Mouse (Mus musculus) retina, embryonic 14.5 days (tissue): ENCODE measurements at regions not wholly inside any gene's neighbourhood (a gene's known extent, or its start where the extent isn't known, plus 50 kb on each side); places are given as distances from the start of the nearest gene placed in this dataset.

Experiments used
- DNase-seq: peaks from one replicate; pipeline ENCODE4 v3.0.0-alpha.2; 2015; ENCODE audit warnings: low spot score

GRCm38 (mm10) chr11:110716369-110716768 lies 251.5 kb upstream of the Kcnj16 start:
- DNase-seq, result no peak

GRCm38 (mm10) chr11:110722701-110723100 lies 245.1 kb upstream of the Kcnj16 start:
- DNase-seq, result peak; percentile 63

- DNase-seq, result no peak
Measured at GRCm38 (mm10) chr11:110723971-110724370, 243.9 kb upstream of the Kcnj16 start.

DNA sequence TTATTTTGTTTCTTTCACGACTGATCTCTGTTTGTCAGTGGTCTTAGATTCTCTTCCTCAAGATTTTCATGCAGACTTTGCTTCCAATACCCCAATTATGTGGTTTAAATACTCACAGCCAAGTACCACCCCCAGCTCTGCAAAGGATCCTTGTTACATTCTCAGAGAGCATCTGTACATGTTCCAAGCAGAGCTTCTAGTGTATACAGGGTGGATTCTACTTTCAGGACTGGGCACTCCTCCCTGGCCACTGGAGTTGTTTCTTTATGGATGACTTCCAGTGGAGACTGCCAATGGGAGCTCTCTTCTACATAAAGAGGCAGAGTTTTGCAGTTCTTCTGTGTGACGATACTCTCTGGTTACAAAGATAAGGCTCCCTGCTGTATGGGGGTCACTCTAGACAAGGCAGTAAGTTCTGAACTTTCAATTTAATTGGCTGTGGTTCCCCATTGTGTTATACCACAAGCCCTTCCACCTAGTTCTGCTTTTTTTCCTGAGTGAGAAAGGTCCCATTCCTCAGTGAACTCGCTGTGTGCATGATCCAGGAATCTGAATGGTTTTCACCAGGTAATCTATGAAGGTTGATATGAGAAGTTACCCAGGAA lies 240.4 kb upstream of the Kcnj16 start:
- no peak for DNase-seq

DNA sequence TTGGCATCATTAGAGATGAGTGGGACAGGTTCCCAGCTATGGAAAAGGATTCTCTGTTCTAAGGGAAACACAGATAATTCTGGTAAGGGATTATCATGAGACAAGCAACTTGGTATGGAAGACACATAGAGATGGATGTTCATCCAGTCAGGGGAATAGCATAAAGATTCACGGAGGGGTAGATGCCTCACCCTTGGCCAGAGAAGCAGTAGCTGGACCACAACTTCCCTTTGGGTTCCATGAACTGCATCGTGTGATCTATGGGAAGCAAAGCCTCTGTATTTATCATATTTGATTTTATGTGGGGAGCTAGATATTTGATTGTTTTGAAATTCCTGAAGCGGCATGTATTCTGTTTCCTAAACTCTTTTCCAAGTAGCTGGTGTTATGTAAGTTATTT lies 236.3 kb upstream of the Kcnj16 start:
- no peak for DNase-seq

GRCm38 (mm10) chr11:110774128-110774527 lies 193.7 kb upstream of the Kcnj16 start:
- no peak for DNase-seq

DNA sequence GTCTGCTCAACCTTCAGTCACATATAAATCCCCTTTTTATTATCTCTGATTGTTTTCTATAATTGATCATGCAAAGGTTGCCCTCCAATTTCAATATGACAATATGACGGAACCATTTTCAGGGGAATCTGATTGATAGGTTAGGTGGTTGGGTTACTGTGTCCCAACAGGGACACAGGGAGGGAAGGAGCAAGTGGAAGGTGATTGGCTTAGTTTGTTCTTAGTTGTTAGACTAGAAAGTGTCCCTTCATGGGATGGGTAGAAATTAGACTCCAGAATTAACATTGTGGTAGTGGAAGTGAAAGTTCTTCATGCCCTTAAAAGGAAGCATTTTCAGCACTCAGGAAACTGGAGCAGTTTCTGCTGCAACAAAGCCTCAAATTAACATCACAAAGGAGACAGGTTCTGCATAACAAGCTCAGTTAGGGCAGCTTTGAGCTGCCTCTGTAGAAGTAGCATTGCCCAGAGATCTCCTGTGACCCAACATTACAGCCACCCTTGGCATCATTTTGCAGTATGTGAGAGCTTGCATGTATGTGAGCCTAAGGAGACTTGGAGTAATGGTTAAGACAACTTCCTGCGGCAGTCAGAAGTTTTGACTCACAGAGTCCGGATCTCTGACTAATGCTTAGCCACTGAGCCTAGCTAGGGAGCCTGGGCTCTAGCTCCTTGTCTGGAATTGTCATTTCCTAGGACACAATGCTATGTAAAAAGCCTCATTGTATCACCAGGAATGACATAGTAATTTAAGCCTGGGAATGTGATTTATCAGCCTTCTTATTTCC lies 186.1 kb upstream of the Kcnj16 start:
- DNase-seq, result peak; percentile 38

GRCm38 (mm10) chr11:110789537-110789936 lies 178.3 kb upstream of the Kcnj16 start:
- DNase-seq, result no peak

DNA sequence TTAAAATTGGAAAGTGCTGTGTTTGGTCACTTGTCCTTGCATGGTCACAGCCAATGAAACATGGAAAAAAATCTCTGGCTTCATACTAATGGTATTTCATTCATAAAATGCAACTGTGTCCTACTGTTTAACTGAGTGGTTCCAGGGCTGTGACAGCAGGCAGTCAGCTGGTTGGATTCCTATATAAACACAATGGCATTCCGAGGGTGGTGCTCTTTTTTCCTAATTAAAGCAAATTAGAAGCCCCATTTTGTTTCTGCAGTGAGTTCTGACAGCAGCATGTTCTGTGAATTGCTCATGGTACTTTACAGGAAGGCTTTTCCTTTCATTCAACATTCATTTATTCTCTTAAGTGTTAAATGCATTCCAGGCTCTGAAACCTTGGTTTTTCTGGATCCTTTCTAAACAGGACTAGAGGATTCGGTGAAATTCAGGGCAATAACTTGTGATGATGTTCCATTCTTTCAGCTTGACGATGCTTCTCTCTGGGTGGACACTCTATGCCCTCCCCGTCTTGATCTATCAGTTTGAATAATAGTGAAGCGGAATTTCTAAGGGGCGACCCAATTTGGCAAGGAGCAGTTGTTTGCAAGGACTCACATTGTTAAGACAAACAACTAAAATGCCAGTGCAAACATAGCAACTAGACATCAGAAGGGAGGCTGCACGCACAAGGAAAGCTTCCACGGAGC lies 167.8 kb upstream of the Kcnj16 start:
- DNase-seq, result peak; percentile 74

DNA sequence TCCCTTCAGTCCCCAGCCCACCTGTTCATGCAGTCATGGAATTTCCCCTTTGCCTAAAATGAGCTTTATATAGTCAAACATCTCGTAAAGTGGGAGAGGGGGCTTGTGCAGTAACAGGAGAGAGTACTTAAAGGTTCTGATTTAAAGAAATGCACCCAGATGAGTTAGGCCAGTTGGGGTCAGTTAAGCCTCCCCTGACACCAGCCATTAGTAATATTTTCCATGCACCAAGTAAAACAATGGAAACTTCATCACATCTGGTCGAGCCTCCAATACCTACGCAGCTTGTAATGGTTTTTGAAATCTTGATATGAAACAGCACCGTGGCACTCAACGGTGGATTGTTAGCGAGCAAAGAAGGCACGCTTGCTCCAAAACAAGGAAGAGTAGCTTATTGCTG lies 165.8 kb upstream of the Kcnj16 start:
- DNase-seq, result no peak

DNA sequence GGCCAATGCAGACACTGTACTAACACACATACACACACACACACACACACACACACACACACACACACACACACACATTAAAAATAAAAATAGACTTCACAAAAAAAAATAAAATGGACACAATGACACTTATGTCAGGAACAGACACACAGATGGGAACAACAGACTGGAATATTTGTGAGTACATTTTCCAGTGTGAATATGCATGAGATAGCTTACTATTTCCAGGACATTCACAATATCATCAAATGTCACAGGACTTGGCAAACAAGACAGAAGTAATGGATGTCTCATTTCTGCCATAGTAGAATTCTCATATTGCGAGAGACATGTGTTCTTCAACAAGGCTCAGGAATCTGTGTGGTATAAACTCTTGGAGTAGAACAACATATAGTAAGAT lies 163.8 kb upstream of the Kcnj16 start:
- no peak for DNase-seq

- DNase-seq, result no peak
Measured at GRCm38 (mm10) chr11:110813137-110813536, 154.7 kb upstream of the Kcnj16 start.

GRCm38 (mm10) chr11:110814732-110815131 lies 153.1 kb upstream of the Kcnj16 start:
- DNase-seq, result no peak

DNA sequence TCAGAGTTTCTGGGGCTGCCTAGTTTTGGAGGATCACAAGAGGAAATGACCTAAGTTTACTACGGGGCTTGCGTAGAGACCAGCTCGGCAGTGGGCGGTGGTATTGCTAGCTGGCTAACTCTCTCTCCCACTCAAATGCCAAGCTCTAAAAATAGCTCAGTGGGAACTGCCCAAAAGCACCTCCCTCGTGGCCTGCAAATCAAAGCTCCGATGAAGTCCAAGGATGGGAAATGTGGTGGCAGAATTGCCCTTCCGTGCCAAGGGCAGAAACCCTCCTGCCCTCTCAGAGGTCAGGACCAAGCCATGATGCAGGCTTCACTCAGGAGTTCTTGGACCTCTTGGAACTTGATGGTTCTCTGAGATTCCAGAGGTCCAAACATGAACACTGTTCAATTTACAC lies 152.6 kb upstream of the Kcnj16 start:
- no peak for DNase-seq

DNA sequence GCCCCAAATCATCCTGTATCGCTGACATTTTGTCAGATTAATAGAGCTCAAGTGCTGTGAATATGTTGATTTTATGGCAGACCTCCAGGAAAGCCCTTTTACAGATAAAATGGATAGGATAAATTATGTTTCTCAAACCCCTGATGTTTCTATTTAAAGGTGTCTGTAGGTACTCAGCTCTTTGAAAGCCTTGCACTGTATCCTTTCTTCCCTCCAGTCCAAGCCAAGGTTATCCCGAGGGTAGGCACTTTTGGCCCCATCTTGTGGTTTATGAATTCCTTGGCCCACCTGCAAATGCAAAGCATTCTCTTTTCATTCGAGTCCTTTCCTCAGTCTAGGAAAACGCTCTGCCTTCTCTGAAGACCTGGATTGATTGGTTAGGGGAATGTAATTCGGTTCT lies 139.2 kb upstream of the Kcnj16 start:
- DNase-seq, result no peak

GRCm38 (mm10) chr11:110836688-110837087 lies 131.1 kb upstream of the Kcnj16 start:
- DNase-seq, result no peak

GRCm38 (mm10) chr11:110839316-110839715 lies 128.5 kb upstream of the Kcnj16 start:
- DNase-seq, result no peak

GRCm38 (mm10) chr11:110868319-110868718 lies 99.5 kb upstream of the Kcnj16 start:
- DNase-seq, result no peak

- DNase-seq, result no peak
Measured at GRCm38 (mm10) chr11:110870133-110870532, 97.7 kb upstream of the Kcnj16 start.

GRCm38 (mm10) chr11:110874626-110875025 lies 93.2 kb upstream of the Kcnj16 start:
- DNase-seq, result peak; percentile 50

DNA sequence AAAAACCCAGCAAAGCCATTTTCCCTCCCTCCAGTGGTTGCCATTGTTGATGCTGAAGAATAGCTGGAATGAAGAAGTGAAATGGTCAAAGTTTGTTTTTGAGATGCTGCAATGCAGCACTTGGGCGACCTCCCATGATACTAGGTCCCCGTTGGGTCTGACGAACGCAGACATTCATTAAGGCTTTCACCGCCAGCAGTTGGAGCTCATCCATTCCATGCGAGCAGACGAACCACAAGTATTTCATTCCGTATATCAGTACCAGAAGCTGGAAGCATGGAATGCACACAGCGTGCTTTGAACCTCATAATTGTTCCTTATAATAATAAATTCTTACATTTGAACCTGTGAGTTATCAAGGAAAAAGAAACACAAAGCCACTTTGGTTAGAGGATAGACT lies 86.9 kb upstream of the Kcnj16 start:
- DNase-seq, result no peak

- no peak for DNase-seq
Measured at GRCm38 (mm10) chr11:110889354-110890151, 78.3 kb upstream of the Kcnj16 start.
